26 mouse cellular contexts compared by ENCODE assay signal in genomic region chr17:80490166-80490565, GRCm38 (mm10). TPM values are rescaled to one million over a fixed set of nuclear protein-coding genes. Genes with fewer than 3 reads are reported as not detected.
DNase-seq lines count a peak whose midpoint lies in the region; ATAC-seq lines count a peak whose summit lies in the region.
"Had no signal": no experiment of that assay in that cellular context is flagged by ENCODE, and none has a peak within 500 bp of the region (broad histone marks: within the 10 kb centered on the region; RNA-seq: fewer than 3 reads in every experiment).

No protein-coding gene starts in this region.

- no peaks in the 10 kb centered on the region for H3K36me3 ChIP-seq in heart, embryonic 16.5 days (ENCODE audit: control insufficient read depth, insufficient read depth)
- no peaks in the 10 kb centered on the region for H3K36me3 ChIP-seq in lung, embryonic 16.5 days (ENCODE audit: control insufficient read depth, insufficient read depth, low read length)
- H3K36me3 ChIP-seq: embryonic facial prominence, embryonic 13.5 days; G1E; heart, embryonic 12.5 days; hindbrain, embryonic 10.5 days; intestine, embryonic 15.5 days had no signal

- peak overlapping the region; percentile 10; the same call in 1 of the 2 replicates for H3K27ac ChIP-seq in heart, embryonic 16.5 days (ENCODE audit: low read length)
- no peak overlapping the region for H3K27ac ChIP-seq in lung, embryonic 16.5 days (ENCODE audit: low read length)
- H3K27ac ChIP-seq: embryonic facial prominence, embryonic 13.5 days; hindbrain, embryonic 10.5 days; hindbrain, embryonic 14.5 days; intestine, embryonic 15.5 days had no signal

- no peaks in the 10 kb centered on the region for H3K9me3 ChIP-seq in heart, embryonic 16.5 days (replicated peaks; ENCODE audit: control insufficient read depth, low read length)
- no peaks in the 10 kb centered on the region for H3K9me3 ChIP-seq in lung, embryonic 16.5 days (ENCODE audit: control insufficient read depth, low read length)
- H3K9me3 ChIP-seq: embryonic facial prominence, embryonic 13.5 days; G1E; heart, embryonic 12.5 days; hindbrain, embryonic 10.5 days; intestine, embryonic 15.5 days had no signal

- ATAC-seq in heart, embryonic 16.5 days (replicated peaks; ENCODE audit: extremely low read depth, insufficient read depth, low FRiP score), result no peak
- no peak for ATAC-seq in lung, embryonic 16.5 days (ENCODE audit: low read depth)
- ATAC-seq in activated CD4-positive, CD25-positive, alpha-beta regulatory T cell, adult 4 months, result no peak
- ATAC-seq: CD4-positive, CD25-positive, alpha-beta regulatory T cell, adult 4 months; forebrain, embryonic 16.5 days; intestine, embryonic 15.5 days; Patski had no signal

- H3K27me3 ChIP-seq in heart, embryonic 16.5 days (ENCODE audit: control insufficient read depth, insufficient read depth, low read length), result no peaks in the 10 kb centered on the region
- H3K27me3 ChIP-seq in lung, embryonic 16.5 days (ENCODE audit: control insufficient read depth, insufficient read depth, low read depth, low read length), result no peaks in the 10 kb centered on the region
- H3K27me3 ChIP-seq: embryonic facial prominence, embryonic 13.5 days; heart, embryonic 12.5 days; intestine, embryonic 15.5 days; Patski had no signal

- peaks cover 8% of the 10 kb centered on the region for H3K4me1 ChIP-seq in heart, embryonic 16.5 days (ENCODE audit: control insufficient read depth, insufficient read depth, low read length)
- peaks cover 5% of the 10 kb centered on the region; the same call in 1 of the 2 replicates for H3K4me1 ChIP-seq in lung, embryonic 16.5 days (replicated peaks; ENCODE audit: control insufficient read depth, insufficient read depth, low read length)
- H3K4me1 ChIP-seq: hindbrain, embryonic 10.5 days; intestine, embryonic 15.5 days had no signal

- no peak for DNase-seq in heart, adult 9 months (ENCODE audit: low spot score in 2 of 2)
- no peak for DNase-seq in lung, postnatal 14 days
- peak; percentile 90 for DNase-seq in Muller cell, postnatal 12 days (ENCODE audit: inconsistent ontology term)
- peak; percentile 76 for DNase-seq in fibroblast of lung, adult 2 months (ENCODE audit: low read depth)
- DNase-seq in cerebellum, adult 11-12 months, result no peak
- DNase-seq: adrenal gland, adult 2 months; adrenal gland, postnatal 25 days; B cell, adult 2 months; cerebellum, adult 9-10 months; cerebellum, postnatal 25 days; gastrocnemius, postnatal 10 days; heart, adult 18-20 months; kidney, adult 18-20 months had no signal

- WGBS in heart, embryonic 16.5 days, result 59% methylated on average over 5 of the region's 5 CpGs
- WGBS in lung, embryonic 16.5 days, result 52% methylated on average over 5 of the region's 5 CpGs

- no peak overlapping the region for H3K4me3 ChIP-seq in heart, embryonic 16.5 days (ENCODE audit: low read length)
- no peak overlapping the region for H3K4me3 ChIP-seq in lung, embryonic 16.5 days (ENCODE audit: low read length)
- H3K4me3 ChIP-seq: embryonic facial prominence, embryonic 13.5 days; erythroblast, embryonic 14.5 days; heart, embryonic 12.5 days; hindbrain, embryonic 10.5 days; intestine, embryonic 15.5 days had no signal

- H3K4me2 ChIP-seq in heart, embryonic 16.5 days (ENCODE audit: low read depth, low read length), result no peak overlapping the region
- H3K4me2 ChIP-seq in lung, embryonic 16.5 days (ENCODE audit: low read depth, low read length), result no peak overlapping the region
- H3K4me2 ChIP-seq: embryonic facial prominence, embryonic 13.5 days; heart, embryonic 12.5 days; hindbrain, embryonic 14.5 days; intestine, embryonic 15.5 days had no signal

- H3K9ac ChIP-seq in heart, embryonic 16.5 days (ENCODE audit: low read length), result no peak overlapping the region
- peak overlapping the region; percentile 24; the same call in 1 of the 2 replicates for H3K9ac ChIP-seq in lung, embryonic 16.5 days (ENCODE audit: low read length)
- H3K9ac ChIP-seq: embryonic facial prominence, embryonic 13.5 days; heart, embryonic 12.5 days; hindbrain, embryonic 14.5 days; intestine, embryonic 15.5 days had no signal

RNA-seq across cellular contexts. Expression of gene Sos1, which starts 9.9 kb away (rescaled TPM):
- 2.3 TPM in 2 replicates for polyA plus RNA-seq in heart, embryonic 16.5 days (2015; fragmentation: Nextera tagmentation; extraction: Ambion mirVana)
- polyA plus RNA-seq in lung, embryonic 16.5 days (2015; fragmentation: Nextera tagmentation; extraction: Ambion mirVana), result 3.5 TPM in 2 replicates
- polyA plus RNA-seq in activated CD4-positive, CD25-positive, alpha-beta regulatory T cell, adult 4 months (2017; shearing (Covaris generic)), result 1 to 10 TPM; 4.7 to 5.4 TPM

Comparison
In these comparisons a context has a peak if more than half of its experiments do, and no peak if none do; other contexts are left out.
1. DNase-seq: peak in Muller cell, postnatal 12 days (single experiment) and fibroblast of lung, adult 2 months (single experiment); none in heart, adult 9 months (0 of 2), lung, postnatal 14 days (single experiment) and cerebellum, adult 11-12 months (single experiment).